Mouse (Mus musculus): ENCODE measurements at regions not wholly inside any gene's neighbourhood (a gene's known extent, or its start where the extent isn't known, plus 50 kb on each side); places are given as distances from the start of the nearest gene placed in this dataset.

GRCm38 (mm10) chr1:6928658-6929057 is 2121.0 kb downstream of the Gm37988 start:
- no peak for ATAC-seq
- 66% methylated on average over 2 of the region's 2 CpGs for WGBS
- Histone ChIP-seq H3K4me1 (replicated peaks) (no peaks in the 10 kb centered on the region), H3K4me2 (replicated peaks) (no peak overlapping the region), H3K36me3 (no peaks in the 10 kb centered on the region), H3K27ac (no peak overlapping the region), H3K9me3 (no peaks in the 10 kb centered on the region), H3K9ac (no peak overlapping the region), H3K27me3 (replicated peaks) (no peaks in the 10 kb centered on the region), H3K4me3 (replicated peaks) (no peak overlapping the region)

DNA sequence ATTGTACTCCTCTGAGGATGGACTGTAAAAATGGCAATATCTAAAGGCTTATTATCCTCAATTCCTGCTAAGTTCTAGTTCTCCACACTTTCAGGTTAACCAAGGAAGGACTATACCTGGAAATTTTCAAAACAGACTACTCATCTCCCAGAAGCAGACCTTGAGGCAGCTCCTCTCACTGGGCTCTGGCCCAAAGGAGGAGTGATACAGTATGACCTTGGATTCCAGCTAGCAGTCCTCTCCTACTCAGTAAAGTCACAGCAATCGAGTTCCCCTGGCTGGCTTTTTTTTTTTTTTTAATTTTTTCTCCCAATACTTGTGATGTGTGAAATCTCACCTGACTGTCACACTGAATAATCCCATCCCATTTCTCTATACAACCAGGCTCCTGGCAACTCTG is 2124.2 kb downstream of the Gm37988 start:
- no peaks in the 10 kb centered on the region for H3K9me3 ChIP-seq
- no peaks in the 10 kb centered on the region for H3K27me3 ChIP-seq (replicated peaks)
- WGBS: 54% methylated on average over 1 of the region's 1 CpGs
- no peak for ATAC-seq
- no peak overlapping the region for H3K4me2 ChIP-seq (replicated peaks)
- no peaks in the 10 kb centered on the region for H3K36me3 ChIP-seq
- no peak overlapping the region for H3K4me3 ChIP-seq (replicated peaks)
- H3K4me1 ChIP-seq (replicated peaks): no peaks in the 10 kb centered on the region
- no peak overlapping the region for H3K9ac ChIP-seq
- H3K27ac ChIP-seq: no peak overlapping the region

- Histone ChIP-seq H3K36me3 (no peaks in the 10 kb centered on the region), H3K4me1 (replicated peaks) (no peaks in the 10 kb centered on the region), H3K27ac (no peak overlapping the region), H3K27me3 (replicated peaks) (no peaks in the 10 kb centered on the region), H3K9ac (no peak overlapping the region), H3K4me3 (replicated peaks) (no peak overlapping the region), H3K4me2 (replicated peaks) (no peak overlapping the region), H3K9me3 (no peaks in the 10 kb centered on the region)
- 91% methylated on average over 1 of the region's 1 CpGs for WGBS
- ATAC-seq: no peak
These were observed 2162.1 kb downstream of the Gm37988 start for GRCm38 (mm10) chr1:6969838-6970237.

DNA sequence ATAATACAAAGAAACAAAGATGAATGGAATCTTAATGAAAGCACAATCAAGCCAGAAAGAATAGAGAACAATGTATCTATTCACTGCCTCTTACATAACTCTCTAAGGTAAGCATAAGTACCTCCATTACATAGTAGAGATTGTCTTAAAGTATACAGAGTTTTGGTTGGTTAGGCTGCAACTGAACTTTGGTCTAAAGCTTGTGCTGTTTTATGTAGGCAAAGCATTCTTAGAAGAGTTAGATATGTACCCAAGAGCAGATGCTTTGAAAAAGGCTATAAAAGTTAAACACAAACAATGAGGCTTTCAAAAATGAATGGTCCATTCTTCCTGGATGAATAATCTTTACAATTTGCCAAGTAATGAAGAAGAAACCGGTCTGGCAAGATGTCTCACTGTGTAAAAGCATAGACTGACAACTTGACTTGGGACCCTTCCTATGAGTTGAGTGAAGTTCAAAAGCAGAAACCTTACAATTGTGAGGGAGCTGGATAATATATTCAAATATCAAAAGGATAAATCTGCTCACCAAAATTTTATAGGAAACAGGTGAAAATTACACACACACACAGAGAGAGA is 2166.1 kb downstream of the Gm37988 start:
- H3K27ac ChIP-seq: no peak overlapping the region
- no peaks in the 10 kb centered on the region for H3K36me3 ChIP-seq
- H3K27me3 ChIP-seq (replicated peaks): no peaks in the 10 kb centered on the region
- H3K9me3 ChIP-seq: no peaks in the 10 kb centered on the region
- H3K4me1 ChIP-seq (replicated peaks): no peaks in the 10 kb centered on the region
- 55% methylated on average over 1 of the region's 1 CpGs for WGBS
- peak; percentile 98 for ATAC-seq
- H3K4me2 ChIP-seq (replicated peaks): no peak overlapping the region
- no peak overlapping the region for H3K9ac ChIP-seq
- H3K4me3 ChIP-seq (replicated peaks): no peak overlapping the region

GRCm38 (mm10) chr1:6979626-6980025 is 2171.9 kb downstream of the Gm37988 start:
- no peak overlapping the region for H3K4me3 ChIP-seq (replicated peaks)
- H3K9ac ChIP-seq: no peak overlapping the region
- H3K9me3 ChIP-seq: no peaks in the 10 kb centered on the region
- no peak for ATAC-seq
- H3K36me3 ChIP-seq: no peaks in the 10 kb centered on the region
- WGBS: 63% methylated on average over 1 of the region's 1 CpGs
- no peak overlapping the region for H3K4me2 ChIP-seq (replicated peaks)
- no peak overlapping the region for H3K27ac ChIP-seq
- no peaks in the 10 kb centered on the region for H3K4me1 ChIP-seq (replicated peaks)
- H3K27me3 ChIP-seq (replicated peaks): no peaks in the 10 kb centered on the region

DNA sequence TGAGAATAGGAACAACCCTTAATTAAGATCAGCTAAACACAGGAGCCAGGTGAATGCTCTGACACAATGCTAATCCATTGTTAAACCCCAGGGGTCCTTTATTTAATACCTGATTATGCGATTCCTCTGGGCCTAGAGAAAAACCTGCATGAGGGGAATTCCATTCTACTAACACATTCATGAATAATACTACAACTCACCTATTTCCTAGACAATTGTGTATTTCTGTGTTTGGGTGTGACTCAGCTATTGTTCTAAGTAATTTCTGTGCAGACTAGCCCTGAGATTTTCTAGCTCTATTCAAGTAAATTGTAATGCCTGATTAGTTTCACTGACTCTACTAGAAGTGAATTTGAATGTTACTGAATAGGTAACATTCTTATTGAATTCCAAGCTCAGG is 2176.5 kb downstream of the Gm37988 start:
- Histone ChIP-seq H3K4me1 (replicated peaks) (no peaks in the 10 kb centered on the region), H3K9ac (no peak overlapping the region), H3K27ac (no peak overlapping the region), H3K36me3 (no peaks in the 10 kb centered on the region), H3K4me2 (replicated peaks) (no peak overlapping the region), H3K4me3 (replicated peaks) (no peak overlapping the region), H3K9me3 (no peaks in the 10 kb centered on the region), H3K27me3 (replicated peaks) (no peaks in the 10 kb centered on the region)
- WGBS: 100% methylated on average over 1 of the region's 1 CpGs
- ATAC-seq: no peak

DNA sequence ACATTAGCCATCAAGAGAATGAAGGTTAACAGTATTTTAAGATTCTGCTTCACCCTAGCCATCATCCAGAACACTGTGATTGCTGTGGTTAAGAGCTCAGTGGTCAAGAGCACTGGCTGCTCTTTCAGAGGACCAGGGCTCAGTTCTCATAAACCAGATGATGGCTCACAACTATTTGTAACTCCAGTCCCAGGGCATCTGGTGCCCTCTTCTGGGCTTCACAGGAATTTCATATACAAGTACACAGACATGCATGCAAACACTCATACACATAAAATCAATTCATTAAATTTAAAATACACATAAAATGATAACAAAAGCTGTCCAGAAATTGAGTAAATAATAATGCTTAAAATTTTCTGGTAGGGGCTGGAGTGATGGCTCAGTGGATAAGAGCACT is 2189.9 kb downstream of the Gm37988 start:
- Histone ChIP-seq H3K27me3 (replicated peaks) (no peaks in the 10 kb centered on the region), H3K9ac (no peak overlapping the region), H3K4me1 (replicated peaks) (no peaks in the 10 kb centered on the region), H3K9me3 (no peaks in the 10 kb centered on the region), H3K36me3 (no peaks in the 10 kb centered on the region), H3K4me3 (replicated peaks) (no peak overlapping the region), H3K27ac (no peak overlapping the region), H3K4me2 (replicated peaks) (no peak overlapping the region)
- ATAC-seq: no peak

DNA sequence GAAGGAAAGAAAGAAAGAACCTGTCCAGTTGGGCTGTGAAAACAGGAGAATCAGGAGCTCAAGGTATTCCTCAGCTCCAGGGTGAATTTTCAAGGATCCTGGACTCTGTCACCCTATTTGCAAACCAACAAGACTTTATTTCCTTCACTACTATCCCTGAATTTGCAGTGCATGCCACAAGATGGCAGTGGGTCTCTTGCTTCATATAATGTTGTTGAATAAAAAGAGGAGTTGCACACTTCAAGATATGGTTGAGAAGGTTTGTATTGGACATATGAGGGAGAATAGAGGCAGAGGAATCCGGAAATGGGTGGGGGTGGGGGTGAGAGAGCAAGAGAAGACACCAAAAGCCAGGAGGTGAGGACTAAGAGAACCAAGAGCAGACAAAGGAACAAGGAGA is 2202.5 kb downstream of the Gm37988 start:
- ATAC-seq: no peak
- Histone ChIP-seq H3K4me1 (replicated peaks) (no peaks in the 10 kb centered on the region), H3K27me3 (replicated peaks) (no peaks in the 10 kb centered on the region), H3K9ac (no peak overlapping the region), H3K4me2 (replicated peaks) (no peak overlapping the region), H3K4me3 (replicated peaks) (no peak overlapping the region), H3K27ac (no peak overlapping the region), H3K9me3 (no peaks in the 10 kb centered on the region), H3K36me3 (no peaks in the 10 kb centered on the region)
- whole genome bisulfite sequencing: 38% methylated on average over 1 of the region's 1 CpGs

Measured in intestine, embryonic 15.5 days (tissue).